Mouse (Mus musculus) heart, postnatal 0 days (tissue): ENCODE measurements around the gene Mrpl22. TPM values are rescaled to one million over a fixed set of nuclear protein-coding genes. Genes with fewer than 3 reads are reported as not detected.
"Not testable (repeated sequence)": the region's sequence is repeated elsewhere in the genome, so short reads cannot be mapped to it uniquely, and the experiment has no call there.

Experiments
- ATAC-seq: fragments of 200-750 bp; cut with Nextera tagmentation; 2 replicates; pipeline ENCODE4 v1.8.0; 2017; ENCODE audit warnings: low read depth, moderate number of reproducible peaks, moderate library complexity; ENCODE audit not compliant: insufficient read depth
- DNase-seq: peaks from one replicate; pipeline ENCODE4 v3.0.0-alpha.2; 2016; ENCODE audit warnings: low spot score
- H3K27ac ChIP-seq: fragments of 300-500 bp; sonication (generic); 2 replicates; pipeline ENCODE4 v1.5.1; 2014; ENCODE audit warnings: low read depth, mild to moderate bottlenecking
- H3K27me3 ChIP-seq: fragments of 300-500 bp; sonication (generic); 2 replicates; pipeline ENCODE4 v1.6.1; 2014; ENCODE audit warnings: low read length, mixed read lengths; ENCODE audit not compliant: control insufficient read depth, insufficient read depth
- H3K36me3 ChIP-seq: fragments of 300-500 bp; sonication (generic); replicated peaks from 2 replicates; pipeline ENCODE4 v1.6.1; 2014; ENCODE audit warnings: low read length, mixed read lengths; ENCODE audit not compliant: control insufficient read depth, insufficient read depth
- H3K4me1 ChIP-seq: fragments of 300-500 bp; sonication (generic); 2 replicates; pipeline ENCODE4 v1.6.1; 2014; ENCODE audit warnings: antibody characterized with exemption; ENCODE audit not compliant: control insufficient read depth, insufficient read depth
- H3K4me2 ChIP-seq: fragments of 300-500 bp; sonication (generic); 2 replicates; pipeline ENCODE4 v1.6.1; 2014; ENCODE audit warnings: low read depth, mild to moderate bottlenecking, low read length, moderate library complexity
- H3K4me3 ChIP-seq: fragments of 300-500 bp; sonication (generic); 2 replicates; pipeline ENCODE4 v1.5.1; 2014; ENCODE audit warnings: low read depth, low read length
- H3K9ac ChIP-seq: fragments of 300-500 bp; sonication (generic); replicated peaks from 2 replicates; pipeline ENCODE4 v1.6.1; 2014; ENCODE audit warnings: low read depth, low read length, mixed read lengths
- H3K9me3 ChIP-seq: fragments of 300-500 bp; sonication (generic); replicated peaks from 2 replicates; pipeline ENCODE4 v1.6.1; 2016; ENCODE audit warnings: low read length; ENCODE audit not compliant: control insufficient read depth
- CTCF ChIP-seq: IDR thresholded peaks from 2 replicates; pipeline ENCODE4 v1.5.1; 2016; ENCODE audit warnings: antibody characterized with exemption, control low read depth, low read depth
- EP300 ChIP-seq: IDR thresholded peaks from 2 replicates; pipeline ENCODE4 v1.6.1; 2016; ENCODE audit warnings: antibody characterized with exemption, low read depth
- WGBS: fragments of 180-500 bp; shearing (Covaris S2); extraction: QIAGEN DNeasy Blood & Tissue Kit; methylation state at CpG from one replicate; pipeline ENCODE4 v1.1.7; 2014; 5-methylcytosine and 5-hydroxymethylcytosine counted together
- polyA plus RNA-seq: library from polyadenylated mRNA; unstranded; fragments of >200 nt; fragmentation: Nextera tagmentation; extraction: Ambion mirVana; gene quantifications from 2 replicates; pipeline ENCODE4 v1.2.1, GENCODE M21; 2015
- total RNA-seq: library from RNA; depleted of rRNA; stranded (reverse); fragments of >200 nt; gene quantifications from 2 replicates; pipeline ENCODE4 v1.2.3, GENCODE M21; 2014; ENCODE audit warnings: low replicate concordance

The Mrpl22 gene
- total and polyA plus RNA-seq, 2 experiments from 2014 or later = 58.4 to 124 TPM

GRCm38 (mm10) chr11:58213673-58214342 is 42.3 kb downstream of the Mrpl22 start:
- WGBS = 67% methylated on average over 7 of the region's 7 CpGs
- TF ChIP-seq CTCF (no peak), EP300 (no peak)
- DNase-seq (no peak), ATAC-seq (no peak)
- Histone ChIP-seq H3K36me3 (no peaks in the 10 kb centered on the region), H3K27ac (no peak overlapping the region), H3K27me3 (no peaks in the 10 kb centered on the region), H3K4me1 (peaks cover 18% of the 10 kb centered on the region), H3K4me3 (no peak overlapping the region), H3K9ac (no peak overlapping the region), H3K9me3 (no peaks in the 10 kb centered on the region), H3K4me2 (peak overlapping the region; percentile 60)

- H3K4me1 ChIP-seq = peaks cover 18% of the 10 kb centered on the region
- H3K4me2 ChIP-seq = peak overlapping the region; percentile 60
- peak overlapping the region; percentile 58 for H3K4me3 ChIP-seq
- TF ChIP-seq CTCF = no peak
- TF ChIP-seq EP300 = no peak
- H3K9me3 ChIP-seq = no peaks in the 10 kb centered on the region
- peak; percentile 65 for DNase-seq
- H3K36me3 ChIP-seq = no peaks in the 10 kb centered on the region
- peak overlapping the region; percentile 83 for H3K9ac ChIP-seq
- H3K27me3 ChIP-seq = no peaks in the 10 kb centered on the region
- ATAC-seq = peak; percentile 86
- 25% methylated on average over 15 of the region's 17 CpGs for WGBS
- peak overlapping the region; percentile 78 for H3K27ac ChIP-seq
These were observed 43.1 kb downstream of the Mrpl22 start for GRCm38 (mm10) chr11:58214391-58215048.

- Histone ChIP-seq H3K4me1 (peaks cover 18% of the 10 kb centered on the region), H3K27ac (peak overlapping the region; percentile 78), H3K4me2 (peak overlapping the region; percentile 60), H3K4me3 (peak overlapping the region; percentile 58), H3K9ac (peak overlapping the region; percentile 83; the same call in 1 of the 2 replicates)
- not testable (repeated sequence) for H3K27me3 ChIP-seq, H3K9me3 ChIP-seq, DNase-seq, H3K36me3 ChIP-seq
- 14% methylated on average over 2 of the region's 3 CpGs for WGBS
- ATAC-seq = peak; percentile 34; the same call in 1 of the 2 replicates
These were observed 43.6 kb downstream of the Mrpl22 start for GRCm38 (mm10) chr11:58215049-58215430.

GRCm38 (mm10) chr11:58215814-58216213 is 44.4 kb downstream of the Mrpl22 start:
- 71% methylated on average over 5 of the region's 5 CpGs for WGBS
- Histone ChIP-seq H3K4me1 (peaks cover 18% of the 10 kb centered on the region), H3K4me3 (peak overlapping the region; percentile 58), H3K4me2 (peak overlapping the region; percentile 60), H3K36me3 (no peaks in the 10 kb centered on the region; the same call in 1 of the 2 replicates), H3K9ac (no peak overlapping the region), H3K27me3 (no peaks in the 10 kb centered on the region), H3K9me3 (no peaks in the 10 kb centered on the region), H3K27ac (no peak overlapping the region)
- ATAC-seq = no peak
- no peak for TF ChIP-seq EP300
- no peak for DNase-seq

GRCm38 (mm10) chr11:58216823-58217222 is 45.4 kb downstream of the Mrpl22 start:
- Histone ChIP-seq H3K4me2 (no peak overlapping the region), H3K36me3 (no peaks in the 10 kb centered on the region; the same call in 1 of the 2 replicates), H3K9ac (no peak overlapping the region), H3K4me3 (no peak overlapping the region), H3K4me1 (peaks cover 15% of the 10 kb centered on the region), H3K27me3 (no peaks in the 10 kb centered on the region), H3K9me3 (no peaks in the 10 kb centered on the region), H3K27ac (no peak overlapping the region)
- no peak for DNase-seq
- TF ChIP-seq EP300 = no peak
- no peak for TF ChIP-seq CTCF
- 80% methylated on average over 6 of the region's 6 CpGs for WGBS
- ATAC-seq = no peak
